Mouse (Mus musculus) lung, adult 2 months (tissue): ENCODE results near the gene Marf1.

Source experiments
- CTCF ChIP-seq: fragments of 200-500 bp; IDR thresholded peaks from 2 replicates; pipeline ENCODE4 v1.5.1; 2011; ENCODE audit warnings: mild to moderate bottlenecking, low read length, control low read depth; ENCODE audit not compliant: insufficient read depth
- POLR2A ChIP-seq: fragments of 200-500 bp; IDR thresholded peaks from 2 replicates; pipeline ENCODE4 v1.6.1; 2011; ENCODE audit warnings: low read depth, mild to moderate bottlenecking, control low read depth, low read length, borderline replicate concordance; ENCODE audit errors: extremely low read depth

DNA sequence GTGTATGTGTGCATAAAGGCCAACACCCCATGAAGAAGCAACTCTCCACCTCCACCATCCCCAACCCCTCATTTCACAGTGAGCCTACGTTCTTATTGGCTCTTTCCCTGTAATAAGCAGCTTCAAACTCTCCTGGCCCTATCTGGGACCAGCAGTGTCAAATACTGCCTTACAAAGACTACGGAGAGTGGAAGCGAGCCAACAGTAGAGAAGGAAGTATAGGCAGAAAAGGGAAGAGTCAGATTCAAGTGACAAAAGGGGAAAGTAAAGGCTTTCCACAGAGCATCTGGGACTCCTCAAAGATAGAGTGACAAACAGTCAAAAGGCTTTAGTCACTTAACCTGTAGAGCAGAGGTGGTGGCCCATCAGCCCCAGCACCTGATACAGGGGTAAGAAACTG, 50.4 kb downstream of the Marf1 start:
- no peak for TF ChIP-seq POLR2A
- TF ChIP-seq CTCF = no peak
